Mouse (Mus musculus): ENCODE measurements around the gene Grm8.

Gene Grm8

DNA sequence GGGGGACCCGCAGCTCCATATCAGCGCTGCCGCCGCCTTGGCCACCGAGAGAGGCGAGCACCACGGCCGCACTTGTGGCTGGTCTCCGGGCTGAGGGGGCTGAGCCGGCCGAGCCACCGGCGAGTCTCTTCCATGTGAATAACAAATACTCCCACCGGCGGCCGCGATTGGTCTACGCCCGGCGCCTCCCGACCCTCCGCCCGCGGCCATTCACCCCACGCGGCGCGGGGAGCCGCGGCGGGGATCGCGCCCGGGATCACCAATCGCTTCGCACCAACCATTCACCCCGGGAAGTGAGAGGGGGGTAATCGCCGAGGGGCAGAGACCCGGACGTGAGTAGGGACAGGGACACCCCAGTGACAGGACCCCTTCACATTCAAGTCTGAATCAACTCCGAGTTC is at the start of gene Grm8:
Gene Grm8 (minus strand): TSS at position 178 of the 401 bp plus-strand sequence.
- peak; percentile 39 to 52 for DNase-seq (ENCODE audit: low spot score in 2 of 2)

DNA sequence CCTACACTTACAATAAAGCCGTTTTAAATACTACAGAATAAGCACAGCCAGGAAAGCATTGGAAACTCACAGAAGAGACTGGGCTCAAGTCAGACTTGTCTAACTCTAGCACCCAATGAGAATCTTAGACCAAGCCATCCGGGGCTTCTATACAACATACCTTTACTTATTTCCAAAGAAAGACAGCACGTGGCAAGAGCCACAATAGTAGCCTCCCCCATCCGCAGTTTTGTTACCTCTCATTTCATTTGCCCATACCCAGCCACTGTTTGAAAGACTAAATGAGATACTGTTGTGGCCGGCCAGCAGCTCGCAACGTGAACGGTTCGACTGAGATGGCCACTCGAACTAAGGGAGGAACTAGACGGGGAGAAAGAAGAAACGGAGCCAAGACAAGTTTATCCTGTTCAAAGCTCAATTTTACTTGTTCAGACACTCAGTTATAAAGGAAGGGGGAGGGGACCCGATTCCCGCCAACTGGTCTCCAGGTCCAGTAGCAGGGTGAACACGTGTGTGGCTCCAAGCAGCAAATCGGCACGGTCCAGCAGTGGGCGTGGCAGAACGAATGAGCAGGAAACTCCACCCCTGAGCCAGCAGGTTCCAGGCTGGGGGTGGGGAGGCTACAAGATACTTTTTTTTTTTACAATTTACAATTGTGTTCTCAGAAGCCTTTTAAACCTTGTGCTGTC is 35.0 kb upstream of the Grm8 start:
- no peak for DNase-seq (ENCODE audit: low spot score in 2 of 2)

DNA sequence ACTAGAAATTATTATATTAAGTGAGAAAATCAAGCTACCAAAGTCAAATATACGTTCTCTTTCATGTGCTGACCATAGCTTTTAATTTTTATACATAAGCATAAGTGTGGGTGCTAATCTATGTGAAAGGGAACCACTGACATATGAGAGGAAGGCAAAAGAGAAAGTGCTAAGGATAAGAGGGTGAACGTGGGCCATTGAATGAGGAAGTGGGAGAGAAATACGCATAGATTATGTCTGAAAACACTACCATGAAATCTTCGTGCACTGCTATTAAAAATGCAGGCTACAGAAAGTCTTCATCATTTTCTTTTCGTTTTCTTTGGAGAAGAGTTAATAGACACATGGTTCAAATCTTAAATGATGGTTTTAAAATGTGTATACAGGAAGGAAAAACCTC is 25.4 kb upstream of the Grm8 start:
- no peak for DNase-seq (ENCODE audit: low spot score in 2 of 2)

DNA sequence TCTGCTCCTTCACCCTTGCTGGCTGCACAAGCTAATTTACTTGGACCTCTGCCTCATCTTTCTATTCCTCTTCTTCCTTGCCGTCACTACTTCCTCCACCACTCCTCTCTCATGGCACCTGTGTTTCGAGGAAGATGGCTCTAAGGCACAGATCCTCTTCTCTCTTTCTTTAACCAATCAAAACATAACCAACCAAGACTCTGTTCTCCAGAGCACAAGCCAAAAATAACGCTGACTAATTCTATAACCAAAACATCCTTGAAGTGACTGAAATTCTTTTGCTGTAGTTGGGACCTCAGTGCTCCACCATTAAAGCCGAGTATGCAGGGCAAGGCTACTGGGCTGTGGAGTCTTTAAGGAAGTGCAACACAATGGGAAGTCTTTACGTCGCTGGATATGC is 11.5 kb upstream of the Grm8 start:
- DNase-seq (ENCODE audit: low spot score in 2 of 2): no peak

DNA sequence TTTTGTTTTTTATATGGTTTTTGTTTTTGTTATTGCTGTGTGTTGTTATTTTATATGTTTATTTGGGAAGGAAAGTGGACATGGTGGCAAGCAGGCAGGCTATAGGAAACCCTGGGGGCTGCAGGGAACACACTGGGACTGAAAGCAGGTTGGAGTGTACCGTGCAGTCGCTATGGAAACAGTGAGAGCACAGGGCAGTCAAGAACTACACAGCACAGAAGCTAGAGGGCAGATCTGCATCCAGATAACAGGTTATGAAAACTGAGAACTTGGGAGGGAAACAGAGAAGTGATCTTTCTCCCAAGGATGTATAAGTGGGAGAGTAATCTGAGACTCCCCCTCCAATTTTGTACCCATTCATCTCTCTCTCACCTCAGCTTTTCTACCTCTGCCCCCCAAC is 7.4 kb upstream of the Grm8 start:
- peak in 1 of 2 experiments; percentile 12 for DNase-seq (ENCODE audit: low spot score in 2 of 2)

DNA sequence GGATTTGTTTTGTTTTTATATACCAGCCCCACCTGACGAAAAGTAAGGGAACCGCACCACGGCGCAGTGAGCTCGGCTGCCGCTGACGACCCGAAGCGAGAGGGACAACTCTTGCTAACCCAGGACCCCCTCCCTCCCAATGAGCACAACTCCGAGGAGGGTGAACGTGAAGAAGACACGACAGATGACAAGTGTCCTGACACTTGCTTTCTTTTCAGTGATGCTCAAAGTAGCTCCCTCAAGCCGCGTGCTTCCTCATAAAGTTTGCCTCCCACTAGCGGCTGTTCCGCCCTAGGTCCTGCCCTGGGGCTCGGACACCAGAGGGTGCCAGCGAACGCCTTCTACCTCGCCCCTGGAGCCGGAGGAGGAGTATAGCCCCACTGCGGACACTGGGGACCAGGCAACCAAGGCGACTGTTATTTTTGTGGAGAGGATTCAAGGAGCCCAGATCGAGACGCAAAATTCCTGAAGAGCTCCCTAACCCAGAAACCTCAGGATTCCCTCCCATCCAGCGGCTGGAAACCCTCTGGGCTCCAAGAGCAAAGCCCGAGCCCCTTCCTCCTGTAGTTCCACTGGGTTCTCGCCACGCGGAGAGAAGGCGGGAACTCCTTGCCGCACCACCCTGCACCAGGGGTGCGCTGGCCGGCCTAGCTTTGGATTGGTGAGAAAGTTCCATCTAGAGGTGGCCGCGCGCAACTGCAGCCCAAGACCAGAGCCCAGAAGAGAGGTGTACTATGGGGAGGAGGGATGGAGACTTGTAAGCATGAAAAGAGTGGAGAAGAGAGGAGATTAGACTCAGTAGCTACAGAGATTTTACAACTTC is 644 bp upstream of the Grm8 start:
- DNase-seq (ENCODE audit: low spot score in 2 of 2): peak; percentile 93

DNA sequence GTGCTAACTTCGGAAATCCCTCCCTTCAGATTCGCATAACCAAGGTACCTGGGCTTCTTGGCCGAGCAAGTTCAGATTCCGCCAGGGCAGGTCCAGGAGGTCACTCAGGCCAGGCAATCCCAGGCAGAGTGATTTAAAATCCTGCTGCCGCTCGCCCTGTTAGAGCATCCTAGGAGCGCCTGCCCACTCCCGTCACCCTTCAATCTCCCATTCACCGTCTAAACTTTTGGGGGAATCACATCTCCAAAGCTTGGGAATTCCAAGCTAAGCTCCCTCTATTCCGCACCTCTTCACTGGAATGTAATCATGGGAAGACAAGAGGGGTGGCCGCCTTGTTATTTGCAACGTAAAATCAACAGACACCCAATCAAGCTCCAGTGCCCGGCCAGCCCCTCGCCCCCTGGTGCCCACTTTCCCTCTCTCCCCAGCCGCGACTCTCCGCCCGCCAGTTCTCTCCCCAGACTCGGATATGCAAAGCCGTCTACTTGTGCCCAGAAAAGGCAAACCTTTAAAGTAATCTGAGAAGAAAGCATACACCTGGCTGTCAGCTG is 652 bp downstream of the Grm8 start:
- DNase-seq (ENCODE audit: low spot score in 2 of 2): peak; percentile 35 to 37

DNA sequence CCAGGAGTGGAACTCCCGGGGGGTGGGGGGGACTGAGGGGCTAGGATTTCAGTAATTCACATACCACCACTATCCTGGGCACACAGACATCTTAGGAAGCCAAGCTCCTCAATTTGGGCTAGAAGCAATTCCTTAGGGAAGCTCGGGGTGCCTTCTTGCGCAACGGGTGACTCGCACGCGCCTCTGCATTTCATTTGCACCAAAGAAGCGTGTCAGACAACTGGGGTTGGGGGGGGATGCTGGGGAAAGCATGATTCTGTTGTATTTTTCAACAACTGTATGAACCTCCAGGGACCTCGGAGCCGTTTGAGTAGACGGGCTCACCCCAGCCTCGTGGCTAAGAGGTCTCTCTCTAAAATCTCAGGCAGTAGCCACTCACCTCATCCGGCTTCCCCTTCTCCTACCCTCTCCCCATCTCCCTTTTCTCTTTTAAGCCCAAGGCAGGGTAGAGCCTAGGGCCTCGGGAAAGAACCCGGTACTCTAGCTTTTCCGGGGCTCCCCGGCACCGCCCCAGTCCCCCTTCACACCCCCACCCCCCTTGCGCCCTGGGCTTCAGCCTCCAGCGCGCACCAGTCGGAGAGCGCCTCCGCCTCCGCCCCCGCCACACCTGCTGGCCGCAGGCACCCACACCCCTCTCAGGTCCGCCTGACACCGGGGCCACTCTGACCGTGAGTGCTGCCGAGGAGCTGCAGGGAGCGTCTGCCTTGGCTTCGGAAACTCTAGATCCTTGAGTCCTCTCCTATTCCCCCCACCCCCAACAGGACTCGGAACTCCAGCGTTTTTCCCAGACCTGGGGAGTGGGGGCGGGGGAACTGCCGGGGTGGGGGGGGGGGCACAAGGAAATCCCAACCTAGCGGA is 1.5 kb downstream of the Grm8 start:
- DNase-seq (ENCODE audit: low spot score in 2 of 2): peak; percentile 30 to 42

DNA sequence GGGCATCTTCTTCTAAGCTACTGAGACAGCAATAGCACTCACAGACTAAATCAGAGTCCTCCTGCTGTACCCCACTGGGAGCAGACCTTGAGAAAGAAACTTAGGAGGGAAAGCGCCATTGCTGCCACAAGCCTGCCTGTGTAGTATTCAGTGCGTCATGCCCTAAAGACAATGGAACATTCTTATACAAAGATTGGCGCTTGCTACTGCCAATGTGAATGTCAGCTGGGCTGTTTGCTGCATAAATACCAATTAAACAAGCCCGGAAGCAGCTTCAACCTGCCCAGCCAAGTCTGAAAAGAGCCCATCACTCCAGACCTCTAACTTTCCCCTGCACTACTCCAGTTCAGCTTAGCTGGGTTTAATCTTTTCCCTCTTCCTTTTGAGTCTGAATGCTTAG is 2.9 kb downstream of the Grm8 start:
- no peak for DNase-seq (ENCODE audit: low spot score in 2 of 2)

DNA sequence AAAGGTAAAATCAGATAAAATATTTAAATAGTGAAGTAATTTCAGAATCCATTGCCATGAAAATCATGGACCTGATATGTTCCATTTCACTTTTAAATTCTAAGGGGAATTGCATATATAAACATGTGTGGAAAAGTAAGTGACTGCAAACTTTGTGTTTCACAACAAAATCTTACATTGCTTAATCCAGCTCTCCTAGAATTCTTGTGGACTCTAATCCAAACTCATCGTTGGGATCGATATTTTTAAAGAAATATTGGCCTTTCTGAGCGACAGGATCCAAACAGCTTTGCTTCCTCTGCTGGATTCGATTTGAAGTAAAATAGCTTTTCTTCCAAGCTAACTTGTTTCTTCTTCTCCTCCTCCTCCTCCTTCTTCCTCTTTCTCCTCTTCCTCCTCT is 6.1 kb downstream of the Grm8 start:
- DNase-seq (ENCODE audit: low spot score in 2 of 2): no peak

DNA sequence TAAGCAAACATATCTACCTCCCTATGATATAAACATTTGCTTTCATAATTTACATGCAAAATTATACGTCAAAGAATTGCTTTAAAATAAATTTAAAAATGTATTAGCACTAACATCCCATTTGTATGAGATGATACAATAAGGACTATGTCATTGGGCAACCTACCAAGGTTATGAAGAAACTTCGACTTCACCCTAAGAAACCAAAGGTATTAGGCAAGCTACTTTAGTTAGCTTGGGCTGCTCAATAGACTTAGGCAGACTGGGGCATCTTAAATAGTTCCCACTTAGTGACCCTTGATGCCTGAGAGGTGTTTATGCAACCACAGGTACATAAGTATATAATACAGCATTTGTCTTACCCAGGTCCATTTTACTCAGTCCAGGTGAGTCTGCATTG is 19.5 kb downstream of the Grm8 start:
- no peak for DNase-seq (ENCODE audit: low spot score in 2 of 2)

DNA sequence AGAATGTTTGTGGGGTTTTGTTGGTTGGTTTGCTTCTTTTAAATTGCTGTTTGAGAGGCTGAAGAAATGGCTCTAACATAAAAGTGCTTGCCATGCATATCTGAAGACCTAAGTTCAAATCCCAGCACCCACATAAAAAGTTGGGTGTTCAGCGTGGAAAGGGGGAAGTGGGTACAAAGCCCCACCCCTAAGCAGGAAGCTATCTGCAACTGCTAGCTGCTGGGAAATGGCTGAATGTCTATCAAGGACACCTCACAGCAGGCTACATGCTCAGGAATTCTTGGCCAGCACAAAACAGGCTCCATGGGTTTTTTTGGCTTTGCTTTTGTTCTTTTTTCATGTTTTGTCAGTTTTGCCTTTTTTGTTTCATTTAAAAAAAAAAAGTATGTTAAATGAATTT is 20.1 kb downstream of the Grm8 start:
- DNase-seq (ENCODE audit: low spot score in 2 of 2): no peak

DNA sequence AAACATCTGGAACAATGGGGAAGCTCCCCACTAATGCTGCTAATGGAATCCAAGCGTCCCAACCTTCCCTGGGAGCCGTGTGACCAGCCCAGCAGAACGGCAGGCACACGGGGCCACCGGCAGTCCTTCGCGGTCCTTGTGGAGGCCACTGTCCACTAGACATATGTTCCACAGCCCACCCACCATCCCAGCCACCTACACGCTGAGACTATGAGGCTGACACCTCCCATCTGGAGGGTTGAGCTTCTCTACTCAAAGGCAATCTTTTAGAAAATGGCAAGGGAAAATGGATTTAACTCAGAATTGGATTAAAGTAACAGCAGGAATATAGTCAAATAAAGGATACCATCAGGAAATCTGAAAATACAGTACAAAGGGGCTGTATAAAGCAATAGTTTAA is 23.4 kb downstream of the Grm8 start:
- DNase-seq (ENCODE audit: low spot score in 2 of 2): peak in 1 of 2 experiments; percentile 12

DNA sequence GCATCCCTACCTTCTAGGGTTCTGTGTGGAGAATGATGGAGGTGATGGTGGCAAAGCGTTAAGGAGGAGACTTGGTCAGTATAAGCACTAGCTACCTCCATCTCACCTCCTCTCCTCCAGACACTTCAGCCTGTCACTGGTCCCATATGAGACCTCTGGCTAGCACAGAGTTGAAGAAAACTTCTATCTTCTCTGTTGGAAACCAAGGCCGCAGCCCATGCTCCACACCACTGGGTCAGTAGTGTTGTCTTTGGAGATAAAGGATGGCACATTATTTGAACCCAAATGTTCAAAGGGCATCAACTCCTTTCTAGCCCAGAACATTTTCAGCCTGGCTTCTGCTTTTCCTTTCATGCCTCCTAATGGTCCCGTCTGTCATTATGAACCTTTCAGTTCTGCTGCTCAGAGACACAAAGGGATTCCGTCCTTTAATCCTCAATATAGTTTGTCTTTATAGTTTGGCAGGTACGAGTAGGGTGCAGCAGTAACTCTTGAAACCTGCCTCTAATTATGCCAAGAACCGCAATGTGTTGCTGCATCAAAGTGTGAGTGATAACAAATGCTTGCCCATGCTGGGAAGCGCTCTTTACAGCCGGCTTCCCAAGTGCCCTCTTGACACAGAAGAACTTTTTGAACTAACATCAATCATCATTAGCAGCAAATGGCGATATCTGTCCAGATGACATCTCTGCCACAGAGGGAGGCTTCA is 32.2 kb downstream of the Grm8 start:
- DNase-seq (ENCODE audit: low spot score in 2 of 2): no peak

DNA sequence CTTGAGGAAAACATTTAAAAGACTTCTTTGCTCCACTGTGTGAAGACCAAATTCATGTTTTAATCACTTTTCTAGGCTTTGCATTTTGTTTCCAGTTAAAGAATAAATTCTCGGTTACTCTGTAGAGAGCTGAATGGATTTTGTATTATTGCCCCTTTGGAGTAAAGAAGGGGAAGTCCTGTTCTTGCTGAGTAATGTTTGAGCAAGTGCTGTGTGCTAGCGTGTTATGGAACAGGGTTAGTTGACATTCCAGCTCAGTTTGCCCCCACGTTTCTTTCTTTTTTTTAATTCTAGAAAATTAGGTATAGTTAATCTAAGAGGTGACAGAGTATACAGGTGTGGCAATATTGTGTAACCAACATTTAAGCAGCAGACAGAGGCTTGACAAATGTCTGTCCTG is 35.0 kb downstream of the Grm8 start:
- DNase-seq (ENCODE audit: low spot score in 2 of 2): no peak

DNA sequence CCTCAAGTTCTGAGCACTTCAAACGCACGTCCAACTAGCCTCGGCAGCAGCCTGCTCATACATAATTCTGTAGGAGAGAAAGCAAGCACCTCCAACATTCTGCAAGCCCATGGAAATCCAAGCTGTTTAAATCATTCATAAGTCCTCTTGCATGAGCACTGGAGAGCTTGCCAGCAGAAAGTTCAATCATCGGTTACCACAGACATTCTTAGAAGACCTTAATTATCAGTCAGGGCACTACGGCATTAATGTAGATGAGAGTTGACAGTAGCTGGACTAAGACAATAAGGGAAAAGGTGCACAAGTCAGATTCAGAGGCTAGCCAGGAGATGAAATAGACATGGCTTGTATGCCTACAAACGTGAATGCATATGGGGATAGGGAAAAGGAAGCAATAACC is 42.5 kb downstream of the Grm8 start:
- DNase-seq (ENCODE audit: low spot score in 2 of 2): no peak

DNA sequence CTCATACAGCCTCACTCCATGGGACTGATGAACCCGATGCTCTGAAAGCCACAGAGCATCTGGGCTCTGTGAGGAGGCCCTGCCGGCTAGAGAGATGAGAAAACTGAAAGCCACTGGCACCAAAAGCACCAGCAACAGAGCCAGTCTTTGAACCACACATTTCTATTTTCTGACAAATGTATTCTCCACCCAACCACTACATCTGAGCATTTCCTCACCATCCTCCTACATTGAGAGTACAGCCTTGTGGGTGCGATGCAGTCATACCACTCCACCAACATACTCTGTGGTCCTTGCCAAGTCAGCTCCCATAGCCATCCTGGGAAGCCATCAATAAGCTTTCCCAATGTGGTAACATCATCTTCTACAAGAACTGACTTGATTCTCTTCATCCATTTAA is 43.1 kb downstream of the Grm8 start:
- peak; percentile 17 to 26 for DNase-seq (ENCODE audit: low spot score in 2 of 2)

DNA sequence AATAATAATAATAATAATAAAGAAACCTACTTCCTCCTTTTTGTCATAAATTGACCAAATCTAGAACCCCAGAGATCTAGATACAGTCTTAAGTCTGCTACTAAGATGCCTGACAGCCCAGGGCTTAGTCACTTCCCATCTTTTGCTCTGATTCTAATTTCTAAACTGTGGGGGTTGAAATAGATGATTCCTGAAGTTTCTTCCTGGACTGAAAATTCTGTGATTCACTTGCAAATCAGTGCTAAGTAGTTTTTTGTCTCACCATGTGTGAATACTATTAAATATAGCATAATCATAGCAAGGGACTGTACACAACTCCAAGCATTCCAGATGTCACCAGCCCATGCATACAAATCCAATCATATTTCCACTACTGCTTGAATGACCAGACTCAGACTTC is 44.0 kb downstream of the Grm8 start:
- DNase-seq (ENCODE audit: low spot score in 2 of 2): peak in 1 of 2 experiments; percentile 24

DNA sequence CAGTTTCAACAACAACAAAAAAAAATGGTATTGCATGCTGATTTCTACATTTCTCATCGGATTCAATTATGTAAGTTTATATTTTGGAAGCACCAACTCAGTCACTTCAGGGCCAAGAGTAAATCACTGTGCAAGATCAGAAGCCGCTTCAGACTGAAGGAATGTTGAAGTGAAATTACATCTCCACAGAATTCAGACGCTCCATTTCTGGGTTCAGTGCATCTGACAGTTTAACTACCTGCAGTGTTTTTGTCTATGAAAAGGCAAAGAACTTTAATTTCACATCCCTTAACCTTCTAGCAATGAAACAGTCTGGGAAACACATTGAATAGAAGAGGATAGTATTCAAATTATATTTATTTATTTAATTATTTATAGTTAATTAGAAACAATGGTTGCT is 59.4 kb downstream of the Grm8 start:
- no peak for DNase-seq (ENCODE audit: low spot score in 2 of 2)

DNA sequence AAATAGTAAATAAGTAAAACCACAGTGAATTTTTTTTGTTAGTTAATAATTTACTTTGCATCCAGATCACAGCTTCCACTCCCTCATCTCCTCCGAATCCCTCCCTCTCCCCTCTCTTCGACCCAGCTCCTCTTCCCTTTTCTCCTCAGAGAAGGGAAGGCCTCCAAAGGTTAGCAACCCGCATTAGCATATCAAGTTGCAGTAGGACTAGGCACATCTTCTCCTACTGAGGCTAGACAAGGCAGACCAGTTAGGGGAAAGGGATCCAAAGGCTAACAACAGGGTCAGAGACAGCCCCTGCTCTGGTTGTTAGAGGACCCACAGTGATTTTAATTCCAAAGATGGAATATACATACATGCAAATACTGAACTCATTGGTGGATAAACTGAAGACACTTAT is 60.5 kb downstream of the Grm8 start:
- DNase-seq (ENCODE audit: low spot score in 2 of 2): no peak

DNA sequence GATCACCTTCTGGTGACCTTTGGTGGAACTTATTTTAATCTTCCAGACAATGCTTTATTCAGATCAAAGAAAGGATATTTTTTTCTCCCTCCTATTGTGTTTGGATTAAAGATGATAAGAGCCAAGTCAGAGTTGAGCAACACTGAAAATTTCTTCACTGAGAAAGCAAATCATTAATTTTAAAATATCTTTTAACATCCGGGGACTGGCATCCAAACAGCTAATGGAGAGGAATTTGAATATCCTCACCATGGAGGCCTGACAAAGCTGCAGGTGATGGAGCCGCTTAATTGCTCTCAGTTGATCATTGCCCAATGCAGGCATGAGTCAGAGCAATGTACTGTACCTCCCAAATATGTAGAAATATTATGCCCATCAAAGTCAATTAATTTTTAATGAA is 83.0 kb downstream of the Grm8 start:
- DNase-seq (ENCODE audit: low spot score in 2 of 2): no peak

DNA sequence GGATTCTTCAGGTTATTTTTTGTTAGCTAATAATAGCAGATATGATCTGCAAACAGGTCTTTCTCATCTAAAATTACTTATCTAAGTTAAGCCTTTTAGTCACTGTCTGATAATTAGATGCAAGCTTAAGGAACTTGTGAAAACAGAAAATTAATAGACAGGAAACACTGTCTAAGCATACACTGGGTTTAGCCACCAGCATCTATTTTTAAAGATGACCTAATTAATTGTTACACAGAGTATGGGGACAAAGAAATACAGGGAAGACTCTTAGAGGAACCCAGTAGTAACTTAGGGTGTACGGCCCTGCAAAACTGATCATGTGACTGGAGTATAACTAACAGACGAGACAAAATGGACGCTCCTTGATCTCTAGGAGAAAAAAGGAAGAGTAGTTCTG is 92.6 kb downstream of the Grm8 start:
- DNase-seq (ENCODE audit: low spot score in 2 of 2): no peak

Data from right cerebral cortex, adult 2 months (tissue).